Mouse (Mus musculus) ES-E14 (cell line): ENCODE data around the gene Tmem119. TPM values are rescaled to one million over a fixed set of nuclear protein-coding genes. Genes with fewer than 3 reads are reported as not detected.

Experiments
- DNase-seq: peaks from one replicate; pipeline ENCODE4 v3.0.0-alpha.2; 2013; ENCODE audit warnings: low read depth, low spot score
- H3K27ac ChIP-seq: 2 replicates; pipeline ENCODE4 v1.5.1; 2012; ENCODE audit warnings: low read depth, mild to moderate bottlenecking, low read length, moderate library complexity, mixed read lengths; ENCODE audit not compliant: poor library complexity, insufficient read depth, severe bottlenecking
- H3K36me3 ChIP-seq: 2 replicates; pipeline ENCODE4 v1.6.1; 2012; ENCODE audit warnings: mild to moderate bottlenecking, low read length, moderate library complexity, mixed read lengths; ENCODE audit not compliant: control insufficient read depth, poor library complexity, insufficient read depth, severe bottlenecking
- H3K4me1 ChIP-seq, 2 experiments: fragments of 150-350 bp in 1 of 2; sonication (generic) in 1 of 2; 2 replicates each; pipeline ENCODE4 v1.6.1; 2012; ENCODE audit warnings: low read length in 2 of 2, mild to moderate bottlenecking in 1 of 2, mixed read lengths in 1 of 2; ENCODE audit not compliant: control insufficient read depth in 2 of 2, insufficient read depth in 2 of 2, poor library complexity in 1 of 2
- H3K4me3 ChIP-seq, 2 experiments: fragments of 150-350 bp in 1 of 2; sonication (generic) in 1 of 2; 2 replicates each; pipeline ENCODE4 v1.5.1; 2012; ENCODE audit warnings: low read length in 2 of 2, low read depth in 1 of 2, mild to moderate bottlenecking in 1 of 2, mixed read lengths in 1 of 2; ENCODE audit not compliant: insufficient read depth in 1 of 2, poor library complexity in 1 of 2, severe bottlenecking in 1 of 2
- H3K9ac ChIP-seq: 2 replicates; pipeline ENCODE4 v1.6.1; 2012; ENCODE audit warnings: low read depth, mild to moderate bottlenecking, low read length, mixed read lengths; ENCODE audit not compliant: poor library complexity, insufficient read depth, severe bottlenecking
- H3K9me3 ChIP-seq: fragments of 150-350 bp; sonication (generic); 2 replicates; pipeline ENCODE4 v1.6.1; 2012; ENCODE audit warnings: low read depth, mild to moderate bottlenecking, low read length; ENCODE audit not compliant: control insufficient read depth, insufficient read depth
- CHD2 ChIP-seq: IDR thresholded peaks from 2 replicates; pipeline ENCODE4 v1.6.1; 2014; ENCODE audit warnings: mild to moderate bottlenecking, low read depth, low read length, inconsistent platforms
- HCFC1 ChIP-seq: IDR thresholded peaks from 2 replicates; pipeline ENCODE4 v1.6.1; 2012; ENCODE audit warnings: low read length, inconsistent platforms, borderline replicate concordance; ENCODE audit not compliant: insufficient read depth
- MAFK ChIP-seq: IDR thresholded peaks from 2 replicates; pipeline ENCODE4 v1.6.1; 2014; ENCODE audit warnings: mild to moderate bottlenecking, low read depth, low read length, inconsistent platforms; ENCODE audit not compliant: insufficient read depth
- ZC3H11A ChIP-seq: IDR thresholded peaks from 2 replicates; pipeline ENCODE4 v1.6.1; 2012; ENCODE audit warnings: low read depth, mild to moderate bottlenecking, inconsistent platforms, low read length, borderline replicate concordance
- ZNF384 ChIP-seq: IDR thresholded peaks from 2 replicates; pipeline ENCODE4 v1.6.1; 2012; ENCODE audit warnings: low read depth, low read length, inconsistent platforms
- in situ Hi-C, 2 experiments: fragments of 600-800 bp; cut with MboI; formaldehyde crosslinking; loops; one replicate each; pipeline ENCODE4 v1.15.1; 2025; ENCODE audit warnings: low sequenced_read_pairs in 2 of 2, inconsistent platforms in 1 of 2; ENCODE audit not compliant: unreplicated experiment in 2 of 2
- total RNA-seq: library from RNA; depleted of rRNA; stranded (reverse); fragments of 300-350 nt; gene quantifications from 2 replicates; pipeline ENCODE4 v1.2.3, GENCODE M21; 2012

Tmem119 gene
- total RNA-seq, 1 experiment = 7.1 TPM

GRCm38 (mm10) chr5:113776896-113777226, 23.5 kb downstream of the Tmem119 start:
- Histone ChIP-seq H3K36me3 (peaks cover 21% of the 10 kb centered on the region), H3K9ac (no peak overlapping the region), H3K27ac (no peak overlapping the region), H3K4me1 (peaks cover 0 to 2% of the 10 kb centered on the region in 2 experiments; a peak in 2 of 4 replicates), H3K4me3 (no peak overlapping the region), H3K9me3 (no peaks in the 10 kb centered on the region)
- in situ Hi-C loops = loop anchor here in 1 of 2 experiments (5.0 kb wide), 1 partner anchor 35 kb away; no protein-coding TSS in a partner anchor
- no peak for TF ChIP-seq ZNF384
- TF ChIP-seq ZC3H11A = no peak
- TF ChIP-seq MAFK = no peak
- no peak for TF ChIP-seq HCFC1
- TF ChIP-seq CHD2 = no peak
- no peak for DNase-seq

GRCm38 (mm10) chr5:113776128-113776895, 24.0 kb downstream of the Tmem119 start:
- Histone ChIP-seq H3K9me3 (no peaks in the 10 kb centered on the region), H3K27ac (no peak overlapping the region), H3K4me3 (no peak overlapping the region), H3K4me1 (peaks cover 0 to 2% of the 10 kb centered on the region in 2 experiments; a peak in 2 of 4 replicates), H3K36me3 (peaks cover 21% of the 10 kb centered on the region), H3K9ac (no peak overlapping the region)
- in situ Hi-C loops = loop anchor here in 1 of 2 experiments (5.0 kb wide), 1 partner anchor 36 kb away; no protein-coding TSS in a partner anchor
- no peak for TF ChIP-seq ZC3H11A
- no peak for TF ChIP-seq ZNF384
- TF ChIP-seq CHD2 = no peak
- TF ChIP-seq MAFK = no peak
- TF ChIP-seq HCFC1 = no peak
- no peak for DNase-seq

GRCm38 (mm10) chr5:113775585-113775984, 24.7 kb downstream of the Tmem119 start:
- Histone ChIP-seq H3K27ac (no peak overlapping the region), H3K4me1 (peaks cover 0 to 2% of the 10 kb centered on the region in 2 experiments; a peak in 2 of 4 replicates), H3K9ac (no peak overlapping the region), H3K36me3 (peaks cover 21% of the 10 kb centered on the region), H3K9me3 (no peaks in the 10 kb centered on the region), H3K4me3 (no peak overlapping the region)
- TF ChIP-seq ZNF384 (no peak), ZC3H11A (no peak), HCFC1 (no peak), CHD2 (no peak), MAFK (no peak)
- DNase-seq = no peak
- in situ Hi-C loops = loop anchor here in 1 of 2 experiments (5.0 kb wide), 1 partner anchor 37 kb away; no protein-coding TSS in a partner anchor

- Histone ChIP-seq H3K9me3 (no peaks in the 10 kb centered on the region), H3K4me3 (peak overlapping the region; percentile 80 to 97; a peak in 3 of 4 replicates), H3K9ac (0 out of 2 replicates have a peak overlapping the region, but pooled peaks have one; percentile 83), H3K27ac (no peak overlapping the region), H3K4me1 (peaks cover 2% of the 10 kb centered on the region in 2 experiments; a peak in 3 of 4 replicates), H3K36me3 (peaks cover 26% of the 10 kb centered on the region)
- peak; percentile 75 for DNase-seq
- in situ Hi-C loops = no loop called here
- TF ChIP-seq ZNF384 = no peak
- TF ChIP-seq ZC3H11A = peak; percentile 84
- TF ChIP-seq HCFC1 = 0 out of 2 replicates have a peak, but pooled peaks have one; percentile 36
- TF ChIP-seq MAFK = no peak
Observed at GRCm38 (mm10) chr5:113773664-113774063, 26.7 kb downstream of the Tmem119 start.
